Comparison of ENCODE assay signal across 29 mouse cellular contexts in genomic region chr14:84266217-84266616, GRCm38 (mm10).
"Had no signal": no experiment of that assay in that cellular context is flagged by ENCODE, and none has a peak within 500 bp of the region (broad histone marks: within the 10 kb centered on the region; RNA-seq: fewer than 3 reads in every experiment).

No protein-coding gene starts in this region.

- H3K9ac ChIP-seq: embryonic facial prominence, embryonic 12.5 days; embryonic facial prominence, embryonic 13.5 days; embryonic facial prominence, embryonic 15.5 days; forebrain, embryonic 12.5 days; forebrain, embryonic 13.5 days; forebrain, embryonic 15.5 days; forebrain, postnatal 0 days had no signal

- ATAC-seq: forebrain, embryonic 13.5 days; forebrain, embryonic 14.5 days; forebrain, embryonic 15.5 days; forebrain, embryonic 16.5 days; forebrain, postnatal 0 days had no signal

- DNase-seq: cerebellum, adult 2 months; cerebellum, adult 8-10 months; cerebellum, adult 9-10 months; cerebellum, adult 9-11 months; cerebellum, postnatal 10 days; cerebellum, postnatal 14 days; cerebellum, postnatal 25 days; cerebellum, postnatal 36 days; embryo, embryonic 11 days; forebrain, postnatal 0 days; gastrocnemius, adult 2 months; gastrocnemius, postnatal 10 days; gastrocnemius, postnatal 14 days; gastrocnemius, postnatal 25 days; gastrocnemius, postnatal 36 days; heart, adult 11 months; heart, adult 18-20 months; heart, adult 2 months had no signal

- H3K4me1 ChIP-seq: embryonic facial prominence, embryonic 10.5 days; embryonic facial prominence, embryonic 12.5 days; embryonic facial prominence, embryonic 13.5 days; embryonic facial prominence, embryonic 15.5 days; forebrain, embryonic 10.5 days; forebrain, embryonic 12.5 days; forebrain, embryonic 13.5 days; forebrain, embryonic 15.5 days had no signal

- H3K4me3 ChIP-seq: embryonic facial prominence, embryonic 10.5 days; embryonic facial prominence, embryonic 12.5 days; embryonic facial prominence, embryonic 13.5 days; embryonic facial prominence, embryonic 15.5 days; erythroblast, embryonic 14.5 days; forebrain, embryonic 10.5 days; forebrain, embryonic 12.5 days; forebrain, embryonic 13.5 days; forebrain, embryonic 15.5 days; gastrocnemius, adult 2 months; heart, adult 2 months had no signal

- H3K27me3 ChIP-seq: embryonic facial prominence, embryonic 12.5 days; embryonic facial prominence, embryonic 13.5 days; embryonic facial prominence, embryonic 15.5 days; forebrain, embryonic 12.5 days; forebrain, embryonic 13.5 days; forebrain, embryonic 15.5 days had no signal

- H3K4me2 ChIP-seq: embryonic facial prominence, embryonic 12.5 days; embryonic facial prominence, embryonic 13.5 days; embryonic facial prominence, embryonic 15.5 days; forebrain, embryonic 12.5 days; forebrain, embryonic 13.5 days; forebrain, embryonic 15.5 days had no signal

- H3K36me3 ChIP-seq: embryonic facial prominence, embryonic 10.5 days; embryonic facial prominence, embryonic 12.5 days; embryonic facial prominence, embryonic 13.5 days; embryonic facial prominence, embryonic 15.5 days; forebrain, embryonic 10.5 days; forebrain, embryonic 12.5 days; forebrain, embryonic 15.5 days had no signal

- H3K9me3 ChIP-seq: embryonic facial prominence, embryonic 10.5 days; embryonic facial prominence, embryonic 12.5 days; embryonic facial prominence, embryonic 13.5 days; embryonic facial prominence, embryonic 15.5 days; forebrain, embryonic 10.5 days; forebrain, embryonic 12.5 days; forebrain, embryonic 13.5 days; forebrain, embryonic 15.5 days had no signal

- H3K27ac ChIP-seq: embryonic facial prominence, embryonic 10.5 days; embryonic facial prominence, embryonic 12.5 days; embryonic facial prominence, embryonic 13.5 days; embryonic facial prominence, embryonic 15.5 days; forebrain, embryonic 10.5 days; forebrain, embryonic 12.5 days; forebrain, embryonic 13.5 days; forebrain, embryonic 15.5 days; gastrocnemius, adult 2 months; heart, adult 2 months had no signal
